In genomic region chr14:120477982-120478568, GRCm38 (mm10) we compare ENCODE assay signal across 8 mouse cellular contexts. TPM values are rescaled to one million over a fixed set of nuclear protein-coding genes. Genes with fewer than 3 reads are reported as not detected.
DNase-seq lines count a peak whose midpoint lies in the region; ATAC-seq lines count a peak whose summit lies in the region.

Gene Rap2a, plus strand, starts transcription at chr14:120478444.

- H3K4me3 ChIP-seq in hindbrain, embryonic 12.5 days = peak within 1 kb of the TSS; percentile 76

- DNase-seq in NIH3T3 (ENCODE audit: low read depth) = peak; percentile 95
- peak; percentile 97 to 98 for DNase-seq in cerebellum, postnatal 10 days
- DNase-seq in frontal cortex, postnatal 10 days (ENCODE audit: low spot score in 2 of 2) = peak; percentile 96 to 97
- peak; percentile 97 to 99 for DNase-seq in layer of hippocampus, postnatal 14 days (ENCODE audit: low spot score in 2 of 2)
- peak; percentile 96 for DNase-seq in lung, postnatal 14 days
- DNase-seq in retina, embryonic 14.5 days (ENCODE audit: low spot score) = peak; percentile 96
- peak; percentile 96 for DNase-seq in thymus, postnatal 4 days

- ATAC-seq in hindbrain, embryonic 12.5 days (ENCODE audit: low FRiP score) = peak; percentile 90

- H3K27me3 ChIP-seq in hindbrain, embryonic 12.5 days = no peaks in the 10 kb centered on the region

- peaks cover 21% of the 10 kb centered on the region for H3K4me1 ChIP-seq in hindbrain, embryonic 12.5 days

- 0% methylated on average over 64 of the region's 78 CpGs for WGBS in hindbrain, embryonic 12.5 days

- peak within 1 kb of the TSS; percentile 86 for H3K9ac ChIP-seq in hindbrain, embryonic 12.5 days

- no peaks in the 10 kb centered on the region for H3K36me3 ChIP-seq in hindbrain, embryonic 12.5 days

- H3K4me2 ChIP-seq in hindbrain, embryonic 12.5 days (replicated peaks) = peak within 1 kb of the TSS; percentile 73

- H3K9me3 ChIP-seq in hindbrain, embryonic 12.5 days (replicated peaks) = no peaks in the 10 kb centered on the region

- peak within 1 kb of the TSS; percentile 91 for H3K27ac ChIP-seq in hindbrain, embryonic 12.5 days

RNA-seq across cellular contexts. Expression of gene Rap2a, which starts in this region (rescaled TPM):
- polyA plus RNA-seq in hindbrain, embryonic 12.5 days (2016; fragmentation: Nextera tagmentation; extraction: Ambion mirVana) = 22.4 and 23.2 TPM in 2 replicates
- total RNA-seq in layer of hippocampus, postnatal 14 days (2021) = 10 to 100 TPM; 93.6 to 96.1 TPM

Comparison
In these comparisons a context has a peak if more than half of its experiments do, and no peak if none do; other contexts are left out.
1. Peak in every context shown above with its lines: DNase-seq, ATAC-seq, H3K4me3 ChIP-seq and H3K27ac ChIP-seq.